Mouse (Mus musculus) forebrain, embryonic 11.5 days (tissue): ENCODE data around the gene Zcwpw1. TPM values are rescaled to one million over a fixed set of nuclear protein-coding genes. Genes with fewer than 3 reads are reported as not detected.

Experiments
- ATAC-seq: fragments of 200-750 bp; cut with Nextera tagmentation; replicated peaks from 2 replicates; pipeline ENCODE4 v1.8.0; 2017; ENCODE audit warnings: moderate TSS enrichment; ENCODE audit not compliant: low FRiP score
- DNase-seq: peaks from one replicate; pipeline ENCODE4 v3.0.0-alpha.2; 2017; ENCODE audit warnings: low spot score
- H3K27ac ChIP-seq: fragments of 300-500 bp; sonication (generic); 2 replicates; pipeline ENCODE4 v1.5.1; 2014; ENCODE audit warnings: low read depth, low read length
- H3K27me3 ChIP-seq: fragments of 300-500 bp; sonication (generic); 2 replicates; pipeline ENCODE4 v1.6.1; 2014; ENCODE audit warnings: mild to moderate bottlenecking, low read length, mixed read lengths; ENCODE audit not compliant: control insufficient read depth, insufficient read depth
- H3K36me3 ChIP-seq: fragments of 300-500 bp; sonication (generic); 2 replicates; pipeline ENCODE4 v1.6.1; 2014; ENCODE audit warnings: mild to moderate bottlenecking, low read length, moderate library complexity, mixed read lengths; ENCODE audit not compliant: control insufficient read depth, insufficient read depth
- H3K4me1 ChIP-seq: fragments of 300-500 bp; sonication (generic); replicated peaks from 2 replicates; pipeline ENCODE4 v1.6.1; 2014; ENCODE audit warnings: low read length, mixed read lengths; ENCODE audit not compliant: control insufficient read depth, insufficient read depth
- H3K4me2 ChIP-seq: fragments of 300-500 bp; sonication (generic); 2 replicates; pipeline ENCODE4 v1.6.1; 2014; ENCODE audit warnings: low read depth, mild to moderate bottlenecking, low read length, moderate library complexity, mixed read lengths; ENCODE audit not compliant: severe bottlenecking
- H3K4me3 ChIP-seq: fragments of 300-500 bp; sonication (generic); 2 replicates; pipeline ENCODE4 v1.5.1; 2014; ENCODE audit warnings: low read depth, low read length
- H3K9ac ChIP-seq: fragments of 300-500 bp; sonication (generic); 2 replicates; pipeline ENCODE4 v1.6.1; 2014; ENCODE audit warnings: low read length
- H3K9me3 ChIP-seq: fragments of 300-500 bp; sonication (generic); 2 replicates; pipeline ENCODE4 v1.6.1; 2016; ENCODE audit warnings: low read length, mixed read lengths; ENCODE audit not compliant: control insufficient read depth
- WGBS: fragments of 180-500 bp; shearing (Covaris S2); extraction: QIAGEN DNeasy Blood & Tissue Kit; methylation state at CpG from one replicate; pipeline ENCODE4 v1.1.7; 2014; 5-methylcytosine and 5-hydroxymethylcytosine counted together
- polyA plus RNA-seq: library from polyadenylated mRNA; unstranded; fragments of >200 nt; fragmentation: Nextera tagmentation; extraction: Ambion mirVana; gene quantifications from 2 replicates; pipeline ENCODE4 v1.2.1, GENCODE M21; 2014

Zcwpw1 gene
- 18.1 and 21.2 TPM in 2 replicates for polyA plus RNA-seq

GRCm38 (mm10) chr5:137787151-137787928 is at the start of gene Zcwpw1, which contains the start of gene Mepce:
Zcwpw1 (plus strand) TSS chr5:137787798.
Mepce (minus strand) TSS chr5:137787655.
- Histone ChIP-seq H3K4me1 (peaks cover 21% of the 10 kb centered on the region), H3K36me3 (peaks cover 6% of the 10 kb centered on the region; the same call in 1 of the 2 replicates), H3K27me3 (no peaks in the 10 kb centered on the region; the same call in 1 of the 2 replicates), H3K9ac (peak within 1 kb of the TSS; percentile 92), H3K9me3 (no peaks in the 10 kb centered on the region), H3K27ac (peak within 1 kb of the TSS; percentile 99), H3K4me3 (peak within 1 kb of the TSS; percentile 85), H3K4me2 (peak within 1 kb of the TSS; percentile 90)
- DNase-seq (peak; percentile 97), ATAC-seq (peak; percentile 73)
- under 1% methylated on average over 48 of the region's 48 CpGs for WGBS

GRCm38 (mm10) chr5:137738516-137738915 is 49.1 kb upstream of the Zcwpw1 start:
- peak overlapping the region; percentile 21; the same call in 1 of the 2 replicates for H3K9ac ChIP-seq

GRCm38 (mm10) chr5:137739471-137739870 is 48.1 kb upstream of the Zcwpw1 start:
- Histone ChIP-seq H3K4me3 (peak overlapping the region; percentile 71), H3K27ac (peak overlapping the region; percentile 72), H3K9me3 (no peaks in the 10 kb centered on the region), H3K27me3 (no peaks in the 10 kb centered on the region), H3K9ac (peak overlapping the region; percentile 74), H3K36me3 (no peaks in the 10 kb centered on the region), H3K4me2 (peak overlapping the region; percentile 85), H3K4me1 (peaks cover 33% of the 10 kb centered on the region)
- ATAC-seq (no peak), DNase-seq (no peak)
- WGBS, result 30% methylated on average over 9 of the region's 9 CpGs

More at GRCm38 (mm10) chr5:137738516-137738915, 49.1 kb upstream of the Zcwpw1 start:
- Histone ChIP-seq H3K36me3 (no peaks in the 10 kb centered on the region), H3K4me1 (peaks cover 42% of the 10 kb centered on the region), H3K27ac (peak overlapping the region; percentile 72; the same call in 1 of the 2 replicates), H3K9me3 (no peaks in the 10 kb centered on the region), H3K27me3 (no peaks in the 10 kb centered on the region), H3K4me3 (0 out of 2 replicates have a peak overlapping the region, but pooled peaks have one; percentile 71), H3K4me2 (peak overlapping the region; percentile 24; the same call in 1 of the 2 replicates)
- 29% methylated on average over 5 of the region's 5 CpGs for whole genome bisulfite sequencing
- ATAC-seq (no peak), DNase-seq (no peak)

GRCm38 (mm10) chr5:137740506-137740905 is 47.1 kb upstream of the Zcwpw1 start:
- H3K27ac ChIP-seq, result peak overlapping the region; percentile 48; the same call in 1 of the 2 replicates
- peak overlapping the region; percentile 71 for H3K4me3 ChIP-seq
- no peaks in the 10 kb centered on the region for H3K36me3 ChIP-seq
- DNase-seq, result peak; percentile 64
- H3K4me1 ChIP-seq, result peaks cover 28% of the 10 kb centered on the region
- WGBS, result 12% methylated on average over 11 of the region's 11 CpGs
- H3K27me3 ChIP-seq, result no peaks in the 10 kb centered on the region
- no peaks in the 10 kb centered on the region for H3K9me3 ChIP-seq
- H3K4me2 ChIP-seq, result peak overlapping the region; percentile 85
- H3K9ac ChIP-seq, result peak overlapping the region; percentile 74
- no peak; the same call in 1 of the 2 replicates for ATAC-seq

- Histone ChIP-seq H3K27ac (peak within 1 kb of the TSS; percentile 48; the same call in 1 of the 2 replicates), H3K4me1 (peaks cover 24% of the 10 kb centered on the region), H3K9ac (peak within 1 kb of the TSS; percentile 74), H3K36me3 (no peaks in the 10 kb centered on the region), H3K4me2 (peak within 1 kb of the TSS; percentile 85), H3K4me3 (peak within 1 kb of the TSS; percentile 71), H3K9me3 (no peaks in the 10 kb centered on the region), H3K27me3 (no peaks in the 10 kb centered on the region)
- DNase-seq, result peak; percentile 93
- peak; percentile 80 for ATAC-seq
- under 1% methylated on average over 53 of the region's 71 CpGs for WGBS
These were observed 46.3 kb upstream of the Zcwpw1 start, which contains the start of gene Nyap1 for GRCm38 (mm10) chr5:137741023-137741931. Nyap1 (minus strand) TSS chr5:137741607.

- no peak for ATAC-seq
- Histone ChIP-seq H3K9me3 (no peaks in the 10 kb centered on the region), H3K27ac (no peak overlapping the region), H3K4me3 (no peak overlapping the region), H3K36me3 (no peaks in the 10 kb centered on the region), H3K27me3 (no peaks in the 10 kb centered on the region), H3K4me2 (no peak overlapping the region; the same call in 1 of the 2 replicates), H3K9ac (no peak overlapping the region), H3K4me1 (peaks cover 24% of the 10 kb centered on the region)
- no peak for DNase-seq
- 63% methylated on average over 10 of the region's 10 CpGs for WGBS
These were observed 45.5 kb upstream of the Zcwpw1 start for GRCm38 (mm10) chr5:137742048-137742447.

GRCm38 (mm10) chr5:137742836-137743235 is 44.8 kb upstream of the Zcwpw1 start:
- no peaks in the 10 kb centered on the region for H3K27me3 ChIP-seq
- no peak for ATAC-seq

GRCm38 (mm10) chr5:137744197-137744596 is 43.4 kb upstream of the Zcwpw1 start:
- H3K9ac ChIP-seq, result no peak overlapping the region
- no peak overlapping the region for H3K4me2 ChIP-seq
- no peaks in the 10 kb centered on the region for H3K9me3 ChIP-seq
- H3K4me3 ChIP-seq, result no peak overlapping the region
- 88% methylated on average over 7 of the region's 7 CpGs for WGBS
- no peaks in the 10 kb centered on the region for H3K36me3 ChIP-seq
- DNase-seq, result no peak
- H3K27me3 ChIP-seq, result no peaks in the 10 kb centered on the region
- no peak for ATAC-seq
- no peak overlapping the region for H3K27ac ChIP-seq
- peaks cover 23% of the 10 kb centered on the region for H3K4me1 ChIP-seq

More at GRCm38 (mm10) chr5:137742836-137743235, 44.8 kb upstream of the Zcwpw1 start:
- no peaks in the 10 kb centered on the region for H3K36me3 ChIP-seq
- H3K9me3 ChIP-seq, result no peaks in the 10 kb centered on the region
- DNase-seq, result no peak
- H3K9ac ChIP-seq, result no peak overlapping the region
- H3K4me3 ChIP-seq, result no peak overlapping the region
- H3K4me2 ChIP-seq, result no peak overlapping the region
- no peak overlapping the region for H3K27ac ChIP-seq
- H3K4me1 ChIP-seq, result peaks cover 29% of the 10 kb centered on the region
- 88% methylated on average over 6 of the region's 6 CpGs for WGBS
